Mouse (Mus musculus): ENCODE data around the gene Kmt2a.

DNA sequence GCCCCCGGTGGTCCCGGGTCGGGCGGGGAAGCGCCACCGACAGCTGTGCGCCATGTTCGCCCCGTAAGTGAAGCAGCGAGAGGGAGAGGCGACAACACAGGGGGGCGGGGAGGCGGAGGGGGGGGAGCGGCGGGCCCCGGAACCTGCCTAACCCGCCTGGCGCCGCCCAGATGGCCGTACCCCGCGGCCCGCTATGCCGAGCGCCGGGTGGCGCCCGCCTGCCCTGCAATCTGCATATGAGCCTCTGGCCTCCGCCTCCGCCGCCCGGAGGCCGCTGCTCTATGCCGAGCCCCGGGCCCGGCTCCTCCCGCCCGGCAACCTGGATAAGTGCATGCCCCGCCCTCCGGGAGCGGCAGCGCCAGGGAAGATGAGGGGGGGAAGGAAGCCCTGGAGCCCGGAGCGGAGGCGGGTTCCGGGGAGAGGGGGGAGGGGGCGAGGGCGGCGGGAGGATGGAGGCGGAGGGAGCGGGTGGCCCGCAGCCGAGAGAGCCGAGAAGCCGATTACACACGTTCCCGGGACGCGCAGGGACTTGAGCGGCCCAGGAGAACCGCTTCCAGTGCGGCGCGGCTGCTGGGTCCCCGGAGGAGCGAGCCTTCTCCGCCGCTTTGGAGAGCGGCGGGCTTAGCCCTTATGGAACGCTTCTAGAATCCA, at the start of gene Kmt2a:
- TF ChIP-seq FOSL1 (IDR thresholded peaks at IDR 0.05; ENCODE audit: insufficient read depth, low read length, poor library complexity, severe bottlenecking) (no peak), CTCF (IDR thresholded peaks at IDR 0.05; ENCODE audit: control insufficient read depth, insufficient read depth, insufficient read length) (no peak), MYOG (IDR thresholded peaks at IDR 0.05; ENCODE audit: control insufficient read depth, extremely low read depth, insufficient read length) (no peak), MAX (IDR thresholded peaks at IDR 0.05) (no peak), MYOD1 (IDR thresholded peaks at IDR 0.05; ENCODE audit: control insufficient read depth, insufficient read length, low read depth) (no peak), USF1 (IDR thresholded peaks at IDR 0.05; ENCODE audit: low read depth) (no peak), CEBPB (IDR thresholded peaks at IDR 0.05; ENCODE audit: low read depth) (no peak)

Measured in C2C12 (cell line).